Mouse (Mus musculus) liver, adult 2 months (tissue): Measurements from ENCODE around the gene Kyat1. TPM values are rescaled to one million over a fixed set of nuclear protein-coding genes. Genes with fewer than 3 reads are reported as not detected.

ENCODE experiments used
- DNase-seq: peaks from one replicate; pipeline ENCODE4 v3.0.0-alpha.2; 2011; ENCODE audit warnings: low read depth, low spot score; ENCODE audit errors: extremely low read depth
- H3K27ac ChIP-seq: fragments of 200-500 bp; replicated peaks from 2 replicates; pipeline ENCODE4 v1.5.1; 2012; ENCODE audit warnings: low read depth, mild to moderate bottlenecking, control low read depth, inconsistent platforms, low read length; ENCODE audit not compliant: insufficient read depth
- H3K27me3 ChIP-seq: fragments of 200-500 bp; 2 replicates; pipeline ENCODE4 v1.6.1; 2012; ENCODE audit warnings: mild to moderate bottlenecking, moderate library complexity, low read length, inconsistent platforms; ENCODE audit not compliant: control insufficient read depth, insufficient read depth
- H3K36me3 ChIP-seq: fragments of 200-500 bp; 2 replicates; pipeline ENCODE4 v1.6.1; 2012; ENCODE audit warnings: low read length, inconsistent platforms; ENCODE audit not compliant: control insufficient read depth, insufficient read depth
- H3K4me1 ChIP-seq: fragments of 200-500 bp; 2 replicates; pipeline ENCODE4 v1.6.1; 2011; ENCODE audit warnings: low read length; ENCODE audit not compliant: control insufficient read depth, insufficient read depth
- H3K4me3 ChIP-seq: fragments of 200-500 bp; 2 replicates; pipeline ENCODE4 v1.5.1; 2011; ENCODE audit warnings: low read depth, mild to moderate bottlenecking, control low read depth, low read length, moderate library complexity; ENCODE audit not compliant: insufficient read depth
- H3K79me2 ChIP-seq: fragments of 200-500 bp; 2 replicates; pipeline ENCODE4 v1.6.1; 2012; ENCODE audit warnings: inconsistent platforms, mild to moderate bottlenecking, low read length, moderate library complexity; ENCODE audit not compliant: control insufficient read depth, insufficient read depth
- H3K9ac ChIP-seq: fragments of 200-500 bp; 2 replicates; pipeline ENCODE4 v1.6.1; 2012; ENCODE audit warnings: low read depth, mild to moderate bottlenecking, control low read depth, inconsistent platforms, low read length
- CTCF ChIP-seq: fragments of 200-500 bp; IDR thresholded peaks from 2 replicates; pipeline ENCODE4 v1.5.1; 2011; ENCODE audit warnings: low read depth, low read length, control low read depth
- POLR2A ChIP-seq: fragments of 200-500 bp; IDR thresholded peaks from 2 replicates; pipeline ENCODE4 v1.6.1; 2011; ENCODE audit warnings: low read length, control low read depth; ENCODE audit not compliant: insufficient read depth; ENCODE audit errors: extremely low read depth
- WGBS: fragments of 180-500 bp; shearing (Covaris S2); methylation state at CpG from one replicate; pipeline ENCODE4 v1.1.7; 2018; 5-methylcytosine and 5-hydroxymethylcytosine counted together
- polyA plus RNA-seq: library from polyadenylated mRNA; depleted of rRNA; stranded (reverse); fragments of >200 nt; gene quantifications from 2 replicates; pipeline ENCODE4 v1.2.3, GENCODE M21; 2012
- total RNA-seq: library from RNA; depleted of rRNA; stranded (reverse); fragments of >200 nt; gene quantifications from 2 replicates; pipeline ENCODE4 v1.2.3, GENCODE M21; 2014

Gene Kyat1
- total and polyA plus RNA-seq, 2 experiments = 169 to 378 TPM

DNA sequence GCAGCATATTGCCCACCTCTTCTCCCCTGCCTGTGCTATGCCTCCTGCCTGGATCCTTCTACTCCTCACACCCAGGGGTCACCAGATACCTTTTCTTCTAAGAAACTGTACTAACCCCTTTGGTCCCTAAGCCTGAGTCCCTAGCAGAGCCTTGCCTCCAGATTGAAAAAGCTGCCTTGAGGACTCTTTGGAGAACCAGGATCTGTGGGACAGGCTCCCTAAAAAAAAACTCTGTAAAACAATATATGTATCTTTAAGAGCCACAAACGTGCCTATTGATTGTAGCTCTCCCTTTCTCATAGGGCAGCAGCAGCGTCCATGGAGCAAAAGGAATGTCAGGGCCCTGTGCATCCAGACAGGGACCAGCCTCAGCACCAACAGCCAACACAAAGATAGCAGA lies 34.6 kb upstream of the Kyat1 start, which contains the start of gene Gm28035:
Gene Gm28035 (plus strand): TSS at position 301 of the 400 bp plus-strand sequence.
- TF ChIP-seq POLR2A (no peak), CTCF (no peak)
- Histone ChIP-seq H3K79me2 (peaks cover 45% of the 10 kb centered on the region), H3K27me3 (no peaks in the 10 kb centered on the region), H3K36me3 (peaks cover 6% of the 10 kb centered on the region; the same call in 1 of the 2 replicates), H3K4me1 (peaks cover 38% of the 10 kb centered on the region), H3K27ac (peak within 1 kb of the TSS; percentile 56), H3K9ac (peak within 1 kb of the TSS; percentile 42), H3K4me3 (no peak within 1 kb of the TSS)
- 55% methylated on average over 2 of the region's 2 CpGs for WGBS
- no peak for DNase-seq

- TF ChIP-seq CTCF = no peak
- no peak for TF ChIP-seq POLR2A
- peak overlapping the region; percentile 56 for H3K27ac ChIP-seq
- H3K4me1 ChIP-seq = peaks cover 38% of the 10 kb centered on the region
- H3K36me3 ChIP-seq = peaks cover 6% of the 10 kb centered on the region; the same call in 1 of the 2 replicates
- WGBS = 70% methylated on average over 4 of the region's 4 CpGs
- peak; percentile 13 for DNase-seq
- H3K27me3 ChIP-seq = no peaks in the 10 kb centered on the region
- no peak overlapping the region for H3K4me3 ChIP-seq
- peak overlapping the region; percentile 42 for H3K9ac ChIP-seq
- H3K79me2 ChIP-seq = peaks cover 42% of the 10 kb centered on the region
These were observed 34.1 kb upstream of the Kyat1 start for GRCm38 (mm10) chr2:30239777-30240176.

DNA sequence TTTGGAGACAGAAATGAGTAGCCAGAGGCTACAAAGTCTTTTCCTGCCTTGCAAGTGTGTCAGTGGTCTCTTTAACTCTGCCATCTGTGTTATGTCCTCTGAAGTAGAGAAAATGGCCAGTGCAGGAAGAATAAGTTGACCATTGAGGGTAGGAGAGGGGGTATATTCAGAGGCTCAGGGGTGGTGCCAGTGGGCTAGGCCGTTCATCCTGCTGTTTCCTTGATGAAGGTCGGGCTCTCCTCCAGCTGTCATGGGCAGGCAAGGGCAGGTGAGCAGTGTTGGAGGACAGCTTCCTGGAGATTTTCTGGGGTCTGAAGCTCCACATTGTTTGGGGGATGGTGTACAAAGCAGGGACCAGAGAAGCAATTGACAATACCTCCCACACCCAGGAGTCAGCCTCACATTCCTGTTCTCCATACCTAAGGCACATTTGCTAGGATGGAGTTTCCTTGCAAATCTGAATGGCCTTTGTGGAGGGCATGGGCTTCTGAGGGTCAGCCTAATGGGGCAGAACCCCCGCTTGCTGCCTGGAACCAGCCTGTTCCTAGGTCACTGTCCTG lies 33.3 kb upstream of the Kyat1 start:
- DNase-seq = no peak
- Histone ChIP-seq H3K36me3 (peaks cover 6% of the 10 kb centered on the region; the same call in 1 of the 2 replicates), H3K9ac (peak overlapping the region; percentile 81), H3K4me3 (peak overlapping the region; percentile 72), H3K27ac (peak overlapping the region; percentile 56), H3K4me1 (peaks cover 36% of the 10 kb centered on the region), H3K27me3 (no peaks in the 10 kb centered on the region), H3K79me2 (peaks cover 36% of the 10 kb centered on the region)
- 52% methylated on average over 3 of the region's 3 CpGs for WGBS
- TF ChIP-seq POLR2A (no peak), CTCF (no peak)

GRCm38 (mm10) chr2:30237881-30238280 lies 32.2 kb upstream of the Kyat1 start:
- H3K36me3 ChIP-seq = peaks cover 6% of the 10 kb centered on the region; the same call in 1 of the 2 replicates
- H3K79me2 ChIP-seq = peaks cover 28% of the 10 kb centered on the region
- no peaks in the 10 kb centered on the region for H3K27me3 ChIP-seq
- DNase-seq = peak; percentile 18
- peak overlapping the region; percentile 56 for H3K27ac ChIP-seq
- H3K4me3 ChIP-seq = peak overlapping the region; percentile 72
- 1% methylated on average over 42 of the region's 42 CpGs for WGBS
- no peak for TF ChIP-seq CTCF
- TF ChIP-seq POLR2A = no peak
- H3K9ac ChIP-seq = peak overlapping the region; percentile 81
- H3K4me1 ChIP-seq = peaks cover 30% of the 10 kb centered on the region

DNA sequence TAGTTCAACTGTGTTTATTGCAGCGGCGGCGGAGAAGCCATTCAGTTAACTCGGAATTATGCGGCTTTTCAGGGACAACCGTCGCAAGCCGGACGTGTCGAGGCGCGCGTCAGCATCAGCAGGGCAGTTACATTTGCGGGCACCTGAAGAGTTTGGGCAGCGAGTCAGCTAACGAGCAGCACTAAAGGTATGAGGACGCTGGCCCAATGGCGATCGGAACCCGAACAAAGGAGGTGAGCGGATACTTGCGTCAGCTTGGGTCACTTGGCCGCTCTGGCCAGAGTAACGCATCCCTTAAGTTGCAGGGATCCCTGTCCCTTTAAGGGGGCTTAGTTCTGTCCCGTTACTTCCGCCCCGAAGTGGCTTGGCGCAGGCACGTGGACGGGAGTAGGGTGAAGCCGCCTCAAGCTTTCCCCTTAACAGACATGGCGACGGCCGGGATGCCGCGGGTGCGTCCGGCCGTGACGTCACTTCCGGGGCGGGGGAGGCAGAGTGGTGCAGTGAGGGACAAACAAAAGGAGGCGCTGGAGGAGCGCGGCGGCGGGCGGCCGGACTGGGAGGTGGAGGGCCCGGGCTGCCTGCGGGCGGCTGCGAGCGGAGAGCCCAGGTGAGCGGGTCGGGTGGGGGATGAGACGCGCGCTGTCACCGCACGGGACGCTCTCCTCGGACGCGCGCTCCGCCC lies 31.7 kb upstream of the Kyat1 start, which contains the start of gene Lrrc8a:
Gene Lrrc8a (plus strand): TSS at position 517 of the 682 bp plus-strand sequence.
- Histone ChIP-seq H3K9ac (peak within 1 kb of the TSS; percentile 81), H3K27me3 (no peaks in the 10 kb centered on the region), H3K36me3 (peaks cover 6% of the 10 kb centered on the region; the same call in 1 of the 2 replicates), H3K27ac (peak within 1 kb of the TSS; percentile 65), H3K4me1 (peaks cover 25% of the 10 kb centered on the region), H3K4me3 (peak within 1 kb of the TSS; percentile 72), H3K79me2 (peaks cover 28% of the 10 kb centered on the region)
- DNase-seq = peak; percentile 97
- under 1% methylated on average over 66 of the region's 67 CpGs for WGBS
- TF ChIP-seq CTCF = peak; percentile 40
- TF ChIP-seq POLR2A = peak; percentile 75
